ENCODE assay signal across 8 mouse cellular contexts in the genomic region with DNA sequence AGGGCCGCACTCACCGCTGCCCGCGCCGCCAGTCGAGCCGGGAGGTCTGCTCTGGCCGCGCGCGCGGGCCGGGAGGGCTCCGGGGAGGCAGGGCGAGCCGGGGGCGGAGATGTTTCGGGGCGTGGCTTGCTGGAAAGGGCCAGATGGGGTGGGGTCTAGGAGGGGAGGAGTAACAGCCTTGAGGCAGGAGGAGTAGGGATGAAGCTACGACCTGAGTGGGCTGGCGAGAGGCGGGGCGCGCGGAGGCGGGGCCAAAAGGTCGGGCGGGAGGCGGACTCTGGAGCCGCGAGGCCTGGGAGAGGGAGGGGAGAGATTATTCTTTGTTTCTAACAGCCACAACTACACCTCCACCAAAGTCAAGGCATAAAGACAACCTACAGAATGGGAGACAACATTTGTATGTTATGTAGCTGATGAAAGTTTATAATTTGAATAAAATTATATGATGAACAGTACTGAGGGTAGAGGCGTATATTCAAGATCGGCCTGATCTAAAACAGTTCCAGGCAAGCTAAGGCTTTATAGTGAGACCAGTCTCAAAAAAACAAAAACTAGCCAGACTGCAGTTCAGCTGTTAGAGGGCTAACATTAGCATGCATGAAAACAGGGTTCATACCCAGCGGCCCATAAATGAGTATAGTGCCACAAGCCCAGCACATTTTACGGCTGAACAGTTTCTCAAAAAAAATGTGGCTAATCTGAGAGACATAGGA.
DNase-seq lines count a peak whose midpoint lies in the region; ATAC-seq and TF ChIP-seq lines count a peak whose summit lies in the region.

No protein-coding gene starts in this region.

- H3K4me2 ChIP-seq in forebrain, embryonic 15.5 days (replicated peaks), result peak overlapping the region; percentile 85
- H3K4me2 ChIP-seq in lung, embryonic 14.5 days, result peak overlapping the region; percentile 77

- no peak for TF ChIP-seq CTCF in G1E (IDR thresholded peaks at IDR 0.05; ENCODE audit: low read depth, low read length)
- no peak for TF ChIP-seq CTCF in lung, embryonic 14.5 days (IDR thresholded peaks at IDR 0.05; ENCODE audit: low read depth)

- H3K4me1 ChIP-seq in G1E (ENCODE audit: insufficient read depth, low read depth, low read length), result peaks cover 16% of the 10 kb centered on the region
- H3K4me1 ChIP-seq in forebrain, embryonic 15.5 days, result peaks cover 6% of the 10 kb centered on the region
- H3K4me1 ChIP-seq in lung, embryonic 14.5 days (ENCODE audit: insufficient read depth), result no peaks in the 10 kb centered on the region; the same call in 1 of the 2 replicates

- no peaks in the 10 kb centered on the region for H3K9me3 ChIP-seq in G1E (replicated peaks)
- no peaks in the 10 kb centered on the region for H3K9me3 ChIP-seq in forebrain, embryonic 15.5 days
- H3K9me3 ChIP-seq in lung, embryonic 14.5 days (ENCODE audit: low read depth, low read length), result no peaks in the 10 kb centered on the region

- peak; percentile 89 for ATAC-seq in G1E (ENCODE audit: extremely low read depth, insufficient number of reproducible peaks, low FRiP score, poor library complexity, severe bottlenecking)
- peak; percentile 91 for ATAC-seq in forebrain, embryonic 15.5 days (replicated peaks)
- ATAC-seq in lung, embryonic 14.5 days (ENCODE audit: insufficient read depth), result peak; percentile 94
- peak; percentile 96 for ATAC-seq in neutrophil, adult 5-6 weeks (ENCODE audit: extremely low read depth, insufficient number of reproducible peaks, low FRiP score, poor library complexity, severe bottlenecking)

- peak overlapping the region; percentile 61 for H3K9ac ChIP-seq in forebrain, embryonic 15.5 days (replicated peaks)
- peak overlapping the region; percentile 89 for H3K9ac ChIP-seq in lung, embryonic 14.5 days

- H3K27ac ChIP-seq in forebrain, embryonic 15.5 days (replicated peaks), result peak overlapping the region; percentile 49
- H3K27ac ChIP-seq in lung, embryonic 14.5 days (ENCODE audit: low read depth), result peak overlapping the region; percentile 91

- peaks cover 30% of the 10 kb centered on the region for H3K27me3 ChIP-seq in G1E (ENCODE audit: insufficient read depth, low read length)
- no peaks in the 10 kb centered on the region for H3K27me3 ChIP-seq in forebrain, embryonic 15.5 days
- no peaks in the 10 kb centered on the region for H3K27me3 ChIP-seq in lung, embryonic 14.5 days (ENCODE audit: insufficient read depth, low read length)

- H3K4me3 ChIP-seq in G1E (ENCODE audit: low read depth, low read length), result peak overlapping the region; percentile 69
- H3K4me3 ChIP-seq in forebrain, embryonic 15.5 days, result peak overlapping the region; percentile 59
- H3K4me3 ChIP-seq in lung, embryonic 14.5 days (ENCODE audit: low read depth, low read length), result peak overlapping the region; percentile 79

- no peaks in the 10 kb centered on the region for H3K36me3 ChIP-seq in G1E (replicated peaks)
- 0 out of 2 replicates have a peak, but pooled peaks cover 2% of the 10 kb centered on the region for H3K36me3 ChIP-seq in forebrain, embryonic 15.5 days
- peaks cover 10% of the 10 kb centered on the region; the same call in 1 of the 2 replicates for H3K36me3 ChIP-seq in lung, embryonic 14.5 days (ENCODE audit: insufficient read depth)

- WGBS in forebrain, embryonic 15.5 days, result 4% methylated on average over 33 of the region's 35 CpGs
- WGBS in lung, embryonic 14.5 days, result 7% methylated on average over 35 of the region's 35 CpGs

- peak; percentile 82 for DNase-seq in G1E (ENCODE audit: low spot score)
- peak; percentile 56 for DNase-seq in cerebellum, adult 11-12 months
- peak; percentile 93 for DNase-seq in heart, postnatal 25 days (ENCODE audit: low spot score)
- DNase-seq in layer of hippocampus, adult 18-20 months (ENCODE audit: low spot score in 2 of 2), result peak; percentile 44 to 77
- DNase-seq in lung, embryonic 14.5 days, result peak; percentile 97
- DNase-seq in testis, postnatal 14 days (ENCODE audit: low spot score), result peak; percentile 93

- intact Hi-C loops in heart, postnatal 25 days (cut with DNase I), result loop anchor here (5.0 kb wide), 1 partner anchor 39 kb away; no protein-coding TSS in a partner anchor

Comparison
In these comparisons a context has a peak if more than half of its experiments do, and no peak if none do; other contexts are left out.
1. Peak in every context shown above with its lines: DNase-seq, ATAC-seq, H3K4me3 ChIP-seq and H3K27ac ChIP-seq.